Mouse (Mus musculus) G1E (cell line): ENCODE measurements at regions not wholly inside any gene's neighbourhood (a gene's known extent, or its start where the extent isn't known, plus 50 kb on each side); places are given as distances from the start of the nearest gene placed in this dataset.

Source experiments
- ATAC-seq: 2 replicates; pipeline ENCODE4 v1.8.0; 2016; ENCODE audit warnings: mild to moderate bottlenecking; ENCODE audit not compliant: insufficient number of reproducible peaks, poor library complexity, low FRiP score, severe bottlenecking; ENCODE audit errors: extremely low read depth
- DNase-seq: peaks from one replicate; pipeline ENCODE4 v3.0.0; 2012; ENCODE audit warnings: low spot score
- H3K27me3 ChIP-seq: 2 replicates; pipeline ENCODE4 v1.6.1; 2012; ENCODE audit warnings: mild to moderate bottlenecking, low read length, inconsistent platforms; ENCODE audit not compliant: insufficient read depth
- H3K36me3 ChIP-seq: replicated peaks from 2 replicates; pipeline ENCODE3; 2012; ENCODE audit warnings: mild to moderate bottlenecking, inconsistent platforms
- H3K4me1 ChIP-seq: 2 replicates; pipeline ENCODE4 v1.6.1; 2012; ENCODE audit warnings: low read depth, low read length, inconsistent platforms, mixed read lengths; ENCODE audit not compliant: insufficient read depth
- H3K4me3 ChIP-seq: 2 replicates; pipeline ENCODE4 v1.5.1; 2012; ENCODE audit warnings: low read depth, mild to moderate bottlenecking, inconsistent platforms, low read length, moderate library complexity, mixed read lengths
- H3K9me3 ChIP-seq: replicated peaks from 2 replicates; pipeline ENCODE4 v1.6.1; 2012; ENCODE audit warnings: inconsistent platforms
- CTCF ChIP-seq: IDR thresholded peaks from 2 replicates; pipeline ENCODE4 v1.5.1; 2012; ENCODE audit warnings: low read depth, low read length, inconsistent platforms, mixed read lengths
- GATA1 ChIP-seq: IDR thresholded peaks from 2 replicates; pipeline ENCODE4 v1.6.1; 2012; ENCODE audit warnings: borderline replicate concordance, low read length, inconsistent platforms, mixed read lengths
- GATA2 ChIP-seq: IDR thresholded peaks from 2 replicates; pipeline ENCODE4 v1.6.1; 2012; ENCODE audit warnings: low read depth, low read length, inconsistent platforms, borderline replicate concordance
- POLR2AphosphoS5 ChIP-seq: IDR thresholded peaks from 2 replicates; pipeline ENCODE4 v1.6.1; 2012; ENCODE audit warnings: low read depth, low read length, inconsistent platforms; ENCODE audit not compliant: insufficient replicate concordance
- TAL1 ChIP-seq: conservative IDR thresholded peaks from 2 replicates; pipeline ENCODE4 v1.6.1; 2012; ENCODE audit warnings: low read depth, low read length, inconsistent platforms, mixed read lengths

DNA sequence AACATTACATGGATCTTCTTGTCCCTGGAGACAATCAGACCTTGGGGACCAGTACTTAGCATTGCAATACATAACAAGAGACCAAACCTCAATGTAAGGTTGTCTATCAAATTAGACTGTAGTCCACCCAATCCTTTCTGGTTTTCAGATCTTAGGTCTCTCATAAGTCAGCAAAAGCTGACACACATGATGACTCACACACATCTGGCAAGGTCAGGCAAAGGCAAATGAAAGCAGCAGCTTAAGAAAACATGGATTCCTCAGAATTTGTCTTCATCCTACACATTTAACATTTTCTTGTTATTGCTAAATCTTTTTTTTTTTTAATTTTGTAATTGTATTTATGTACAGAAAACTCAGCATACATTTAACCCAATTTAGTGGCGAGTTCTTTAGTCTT lies 52.0 kb downstream of the Gm11983 start:
- peaks cover 16% of the 10 kb centered on the region for H3K9me3 ChIP-seq
- no peak for ATAC-seq
- DNase-seq = no peak
- TF ChIP-seq POLR2AphosphoS5 (no peak), GATA2 (no peak), CTCF (no peak), TAL1 (no peak), GATA1 (no peak)
- no peaks in the 10 kb centered on the region for H3K27me3 ChIP-seq
- H3K36me3 ChIP-seq = no peaks in the 10 kb centered on the region
- no peaks in the 10 kb centered on the region for H3K4me1 ChIP-seq
- no peak overlapping the region for H3K4me3 ChIP-seq

DNA sequence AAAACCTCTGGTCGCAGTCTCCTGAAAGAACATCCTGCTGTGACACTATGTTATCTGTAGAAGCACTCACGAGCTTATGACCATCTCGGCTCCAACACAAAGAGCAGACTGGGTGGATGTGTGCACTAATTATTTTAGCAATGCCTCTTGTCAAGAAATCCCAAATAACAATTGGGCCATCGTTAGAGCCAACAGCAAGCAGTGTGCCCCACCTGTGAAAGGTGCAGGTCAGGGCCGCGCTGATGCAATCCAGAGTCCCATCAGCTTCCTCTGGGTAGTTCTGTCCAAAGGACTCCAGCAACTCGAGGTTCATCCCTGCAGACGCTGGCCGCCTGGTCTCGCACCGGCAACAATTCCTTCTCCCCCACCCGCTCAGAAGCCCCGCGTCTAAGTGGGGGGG lies 54.6 kb downstream of the Gm11983 start:
- no peak for TF ChIP-seq TAL1
- TF ChIP-seq POLR2AphosphoS5 = no peak

DNA sequence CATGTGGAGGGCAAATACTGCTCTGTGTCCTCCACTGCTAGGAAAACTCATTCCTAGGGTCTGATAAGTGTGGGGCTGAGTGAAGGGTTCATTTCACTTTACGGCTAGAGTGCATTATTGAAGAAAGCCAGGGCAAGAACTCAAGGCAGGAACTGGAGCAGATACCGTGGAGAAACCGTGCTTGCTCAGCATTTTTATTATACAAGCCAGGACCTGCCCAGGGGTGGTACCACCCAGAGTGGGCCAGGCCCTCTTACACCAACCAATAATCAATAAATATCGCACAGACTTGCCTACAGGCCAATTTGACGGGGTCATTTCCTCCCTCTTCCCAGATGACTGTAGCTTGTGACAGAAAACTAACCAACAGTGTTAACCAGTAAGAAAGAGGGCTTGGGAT lies 57.7 kb downstream of the Gm11983 start:
- no peak for TF ChIP-seq POLR2AphosphoS5
- TF ChIP-seq GATA2 = no peak
- no peak for TF ChIP-seq TAL1
- TF ChIP-seq GATA1 = no peak
- no peak for TF ChIP-seq CTCF
- H3K9me3 ChIP-seq = no peaks in the 10 kb centered on the region
- no peaks in the 10 kb centered on the region for H3K27me3 ChIP-seq
- H3K4me1 ChIP-seq = no peaks in the 10 kb centered on the region
- no peaks in the 10 kb centered on the region for H3K36me3 ChIP-seq
- no peak for ATAC-seq
- H3K4me3 ChIP-seq = no peak overlapping the region
- no peak for DNase-seq

More for the DNA sequence above, 54.6 kb downstream of the Gm11983 start:
- Histone ChIP-seq H3K4me3 (no peak overlapping the region), H3K36me3 (no peaks in the 10 kb centered on the region), H3K9me3 (peaks cover 13% of the 10 kb centered on the region), H3K4me1 (no peaks in the 10 kb centered on the region), H3K27me3 (no peaks in the 10 kb centered on the region)
- ATAC-seq (no peak), DNase-seq (no peak)

DNA sequence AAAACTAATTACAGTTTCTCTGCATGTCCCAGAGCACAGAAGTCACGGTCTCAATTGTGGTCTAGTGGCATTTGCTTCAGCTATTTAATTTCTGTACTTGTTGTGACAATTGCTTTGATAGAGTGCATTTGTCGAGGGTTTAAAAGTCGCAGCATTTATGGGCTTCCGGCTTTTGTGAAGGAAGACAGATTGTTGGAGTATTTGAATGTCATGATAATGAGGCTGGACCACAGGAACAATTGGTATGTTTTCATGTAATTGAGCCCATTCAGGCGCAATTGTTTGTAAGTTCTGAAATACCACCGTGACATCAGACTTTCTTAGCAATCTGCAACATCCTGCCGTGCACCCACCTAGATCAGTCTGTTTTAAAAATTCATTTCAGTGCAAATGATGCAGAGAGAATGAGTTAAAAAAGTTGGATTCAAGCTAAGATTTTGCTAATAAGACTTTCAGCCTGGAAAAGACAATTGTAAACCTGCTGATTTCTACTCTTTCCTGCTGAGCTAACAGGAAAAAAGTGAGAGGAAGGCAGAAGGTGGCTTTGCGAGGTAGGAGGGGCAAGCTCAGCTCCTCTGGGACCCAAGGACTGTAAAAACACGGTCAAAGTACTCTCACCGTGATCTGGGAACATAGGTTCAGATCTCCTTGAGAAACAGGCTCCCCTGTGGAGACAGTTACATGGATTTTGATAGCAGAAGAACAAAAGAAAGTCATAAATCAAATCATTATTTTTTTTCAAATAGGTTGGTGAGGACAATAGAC lies 58.7 kb downstream of the Gm11983 start:
- H3K4me1 ChIP-seq = no peaks in the 10 kb centered on the region
- ATAC-seq (no peak), DNase-seq (no peak)
- H3K9me3 ChIP-seq = no peaks in the 10 kb centered on the region
- TF ChIP-seq TAL1 (no peak), GATA2 (no peak), GATA1 (no peak), POLR2AphosphoS5 (no peak), CTCF (no peak)
- no peaks in the 10 kb centered on the region for H3K27me3 ChIP-seq
- H3K36me3 ChIP-seq = no peaks in the 10 kb centered on the region
- no peak overlapping the region for H3K4me3 ChIP-seq

DNA sequence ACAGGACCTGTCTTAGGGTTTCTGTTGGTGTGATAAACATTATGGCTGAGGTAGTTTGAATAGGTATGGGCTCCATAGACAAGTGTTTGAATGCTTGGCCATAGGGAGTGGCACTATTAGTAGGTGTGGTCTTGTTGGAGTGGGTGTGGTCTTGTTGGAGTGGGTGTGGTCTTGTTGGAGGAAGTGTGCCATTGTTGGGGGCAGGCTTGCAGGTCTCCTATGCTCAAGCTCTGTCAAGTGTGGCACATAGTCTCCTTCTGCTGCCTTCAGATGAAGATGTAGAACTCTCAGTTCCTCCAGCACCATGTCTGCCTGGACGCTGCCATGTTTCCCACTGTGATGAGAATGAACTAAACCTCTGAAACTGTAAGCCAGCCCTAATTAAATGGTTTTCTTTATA lies 59.9 kb downstream of the Gm11983 start:
- H3K4me1 ChIP-seq = no peaks in the 10 kb centered on the region
- no peak overlapping the region for H3K4me3 ChIP-seq
- no peak for TF ChIP-seq GATA1
- H3K9me3 ChIP-seq = no peaks in the 10 kb centered on the region
- no peaks in the 10 kb centered on the region for H3K27me3 ChIP-seq
- H3K36me3 ChIP-seq = no peaks in the 10 kb centered on the region
- DNase-seq = no peak
- no peak for ATAC-seq

DNA sequence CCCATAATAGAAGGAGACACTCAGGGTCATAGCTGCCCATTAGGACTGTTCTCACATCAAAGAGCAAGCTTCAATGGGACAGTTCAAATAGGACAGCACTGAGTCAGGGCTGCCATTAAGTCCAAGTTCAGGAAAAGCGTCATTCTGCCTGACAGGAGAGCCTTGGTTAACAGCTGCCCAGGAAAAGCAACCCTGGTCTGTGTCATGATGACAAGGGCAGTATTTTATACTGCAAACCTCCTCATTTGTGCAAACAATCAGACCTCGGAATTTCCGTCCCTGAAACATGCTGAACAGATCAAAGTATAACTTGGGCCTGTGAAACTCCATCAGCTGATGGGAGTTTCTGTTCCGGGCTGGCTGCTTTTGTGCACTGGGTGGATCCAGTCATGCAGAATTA lies 62.8 kb downstream of the Gm11983 start:
- H3K4me1 ChIP-seq = no peaks in the 10 kb centered on the region
- H3K4me3 ChIP-seq = no peak overlapping the region
- no peaks in the 10 kb centered on the region for H3K36me3 ChIP-seq
- DNase-seq (no peak), ATAC-seq (no peak)
- TF ChIP-seq GATA2 (no peak), TAL1 (no peak), POLR2AphosphoS5 (no peak), CTCF (no peak), GATA1 (no peak)
- H3K27me3 ChIP-seq = no peaks in the 10 kb centered on the region
- no peaks in the 10 kb centered on the region for H3K9me3 ChIP-seq

DNA sequence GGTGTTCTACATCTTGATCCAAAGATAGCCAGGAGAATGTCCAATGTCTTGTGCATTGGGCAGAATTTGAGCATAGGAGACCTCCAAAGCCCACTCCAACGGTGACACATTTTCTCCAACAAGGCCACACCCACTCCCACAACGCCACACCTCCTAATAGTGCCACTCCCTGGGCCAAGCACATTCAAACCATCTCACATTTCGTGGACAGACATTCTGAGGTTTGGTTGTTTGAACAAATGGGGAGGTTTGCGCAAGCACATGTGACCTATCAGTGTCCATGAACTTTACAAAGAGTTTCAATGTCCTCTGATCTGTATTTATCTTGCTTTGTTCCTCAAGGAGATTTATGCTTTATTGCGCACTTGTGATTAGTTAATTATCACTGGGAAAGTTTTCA lies 63.5 kb downstream of the Gm11983 start:
- H3K27me3 ChIP-seq = no peaks in the 10 kb centered on the region
- no peaks in the 10 kb centered on the region for H3K36me3 ChIP-seq
- DNase-seq (no peak), ATAC-seq (no peak)
- H3K9me3 ChIP-seq = no peaks in the 10 kb centered on the region
- H3K4me3 ChIP-seq = no peak overlapping the region
- TF ChIP-seq GATA1 (no peak), GATA2 (no peak), POLR2AphosphoS5 (no peak)
- no peaks in the 10 kb centered on the region for H3K4me1 ChIP-seq
